Mouse (Mus musculus): Measurements from ENCODE around the gene Reg3g. TPM values are rescaled to one million over a fixed set of nuclear protein-coding genes. Genes with fewer than 3 reads are reported as not detected.

The Reg3g gene
- not detected in 2 replicates for polyA plus RNA-seq (2015; fragmentation: Nextera tagmentation; extraction: Ambion mirVana)

DNA sequence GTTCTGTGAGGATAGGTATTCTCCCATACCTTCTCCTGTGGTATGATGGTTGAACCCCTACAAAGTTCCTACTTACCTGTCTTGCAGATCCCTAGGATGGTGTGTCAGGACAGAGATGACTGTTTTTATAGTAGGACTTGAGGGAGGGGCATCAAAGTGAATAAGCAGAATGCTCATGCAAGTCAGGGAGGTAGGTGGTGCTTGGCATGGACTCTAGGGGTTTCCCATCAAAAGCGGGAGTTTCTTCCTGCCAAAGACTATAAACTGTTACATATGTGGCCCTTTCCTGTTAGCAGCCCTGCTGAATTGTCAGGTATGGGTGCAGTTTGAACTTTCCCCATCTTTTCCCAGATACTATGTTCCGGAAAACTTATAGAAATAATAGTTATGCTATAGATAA, at the start of gene Reg3g:
TSS of gene Reg3g (minus strand) at position 101 of the 400 bp plus-strand sequence.
- 93% methylated on average over 2 of the region's 2 CpGs for WGBS
- no peaks in the 10 kb centered on the region for H3K9me3 ChIP-seq (replicated peaks)

GRCm38 (mm10) chr6:78515777-78516446, 47.2 kb upstream of the Reg3g start:
- H3K27me3 ChIP-seq, result no peaks in the 10 kb centered on the region
- no peak overlapping the region for H3K27ac ChIP-seq
- ATAC-seq, result no peak
- WGBS, result 59% methylated on average over 3 of the region's 3 CpGs
- H3K4me2 ChIP-seq, result no peak overlapping the region
- no peak overlapping the region for H3K4me3 ChIP-seq
- no peaks in the 10 kb centered on the region for H3K36me3 ChIP-seq (ENCODE audit: poor library complexity, severe bottlenecking)
- no peak overlapping the region for H3K9ac ChIP-seq
- H3K9me3 ChIP-seq (replicated peaks), result no peaks in the 10 kb centered on the region
- no peaks in the 10 kb centered on the region for H3K4me1 ChIP-seq

More for the DNA sequence above, at the start of gene Reg3g:
- Histone ChIP-seq H3K4me3 (no peak within 1 kb of the TSS), H3K27me3 (no peaks in the 10 kb centered on the region), H3K27ac (no peak within 1 kb of the TSS), H3K4me1 (no peaks in the 10 kb centered on the region), H3K36me3 (ENCODE audit: poor library complexity, severe bottlenecking) (no peaks in the 10 kb centered on the region), H3K9ac (no peak within 1 kb of the TSS), H3K4me2 (no peak within 1 kb of the TSS)
- no peak for ATAC-seq

GRCm38 (mm10) chr6:78512833-78513232, 44.2 kb upstream of the Reg3g start:
- Histone ChIP-seq H3K9ac (no peak overlapping the region), H3K9me3 (replicated peaks) (no peaks in the 10 kb centered on the region), H3K4me2 (no peak overlapping the region), H3K4me3 (no peak overlapping the region), H3K27ac (no peak overlapping the region), H3K27me3 (no peaks in the 10 kb centered on the region), H3K36me3 (ENCODE audit: poor library complexity, severe bottlenecking) (no peaks in the 10 kb centered on the region), H3K4me1 (no peaks in the 10 kb centered on the region)
- ATAC-seq, result peak; percentile 82
- 3% methylated on average over 3 of the region's 3 CpGs for WGBS

GRCm38 (mm10) chr6:78510173-78510900, 41.7 kb upstream of the Reg3g start:
- Histone ChIP-seq H3K4me2 (no peak overlapping the region), H3K36me3 (ENCODE audit: poor library complexity, severe bottlenecking) (no peaks in the 10 kb centered on the region), H3K27me3 (no peaks in the 10 kb centered on the region), H3K4me1 (no peaks in the 10 kb centered on the region), H3K4me3 (no peak overlapping the region), H3K9me3 (replicated peaks) (no peaks in the 10 kb centered on the region), H3K27ac (no peak overlapping the region), H3K9ac (no peak overlapping the region)
- 47% methylated on average over 3 of the region's 3 CpGs for WGBS
- ATAC-seq, result peak; percentile 55; the same call in 1 of the 2 replicates

DNA sequence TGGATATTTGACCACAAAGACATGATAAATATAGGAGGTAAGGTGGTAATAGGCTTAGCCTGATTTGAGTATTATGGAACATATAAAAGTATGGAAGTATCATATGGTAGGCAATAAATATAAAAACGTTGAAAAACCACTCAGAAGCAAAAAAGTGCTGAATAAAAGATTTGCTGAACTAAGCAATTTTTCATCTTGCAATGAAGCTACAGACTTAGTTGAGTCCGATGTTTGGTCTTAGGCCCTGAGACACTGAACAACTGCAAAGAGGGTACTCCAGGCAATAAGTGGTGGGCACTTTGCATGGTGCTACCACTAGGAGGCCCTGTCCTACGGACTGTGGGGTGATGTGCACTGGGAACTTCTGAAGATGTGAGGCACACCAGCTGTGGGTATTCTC, 37.1 kb upstream of the Reg3g start:
- ATAC-seq, result no peak
- Histone ChIP-seq H3K4me2 (no peak overlapping the region), H3K4me3 (no peak overlapping the region), H3K9ac (no peak overlapping the region), H3K27me3 (no peaks in the 10 kb centered on the region), H3K4me1 (no peaks in the 10 kb centered on the region), H3K36me3 (ENCODE audit: poor library complexity, severe bottlenecking) (no peaks in the 10 kb centered on the region), H3K27ac (no peak overlapping the region), H3K9me3 (replicated peaks) (no peaks in the 10 kb centered on the region)
- 70% methylated on average over 3 of the region's 3 CpGs for WGBS

DNA sequence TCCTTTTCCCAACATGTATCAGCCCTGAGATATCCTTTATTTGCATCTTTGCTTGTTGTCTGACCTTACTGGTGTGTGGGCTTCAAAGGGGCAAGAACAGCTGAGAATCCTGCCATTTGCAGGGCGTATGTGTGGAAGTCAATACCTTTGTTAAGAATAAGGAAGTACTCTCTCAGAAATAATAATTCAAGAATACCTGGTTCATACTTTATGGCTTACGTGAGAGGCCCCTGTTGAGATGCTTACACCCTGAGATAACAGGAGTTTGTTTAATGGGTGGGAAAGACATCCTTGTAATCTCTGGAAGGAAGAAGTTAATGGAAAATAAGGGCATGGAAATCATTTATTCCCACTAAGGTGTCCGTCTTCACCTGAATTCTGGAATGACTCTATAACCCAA, 26.0 kb upstream of the Reg3g start:
- H3K4me1 ChIP-seq, result no peaks in the 10 kb centered on the region
- H3K9me3 ChIP-seq (replicated peaks), result no peaks in the 10 kb centered on the region
- H3K36me3 ChIP-seq (ENCODE audit: poor library complexity, severe bottlenecking), result no peaks in the 10 kb centered on the region
- H3K27me3 ChIP-seq, result no peaks in the 10 kb centered on the region
- WGBS, result 86% methylated on average over 3 of the region's 3 CpGs
- no peak overlapping the region for H3K27ac ChIP-seq
- ATAC-seq, result no peak
- H3K9ac ChIP-seq, result no peak overlapping the region
- no peak overlapping the region for H3K4me3 ChIP-seq
- no peak overlapping the region for H3K4me2 ChIP-seq

GRCm38 (mm10) chr6:78469287-78469686, 615 bp upstream of the Reg3g start:
- H3K4me1 ChIP-seq, result no peaks in the 10 kb centered on the region
- H3K9me3 ChIP-seq (replicated peaks), result no peaks in the 10 kb centered on the region
- no peaks in the 10 kb centered on the region for H3K27me3 ChIP-seq
- no peaks in the 10 kb centered on the region for H3K36me3 ChIP-seq (ENCODE audit: poor library complexity, severe bottlenecking)
- H3K9ac ChIP-seq, result no peak overlapping the region
- ATAC-seq, result no peak
- no peak overlapping the region for H3K4me3 ChIP-seq
- no peak overlapping the region for H3K27ac ChIP-seq
- 83% methylated on average over 3 of the region's 3 CpGs for WGBS
- H3K4me2 ChIP-seq, result no peak overlapping the region

- Histone ChIP-seq H3K4me3 (no peak overlapping the region), H3K9ac (no peak overlapping the region), H3K27ac (no peak overlapping the region), H3K4me2 (no peak overlapping the region), H3K27me3 (no peaks in the 10 kb centered on the region), H3K9me3 (replicated peaks) (no peaks in the 10 kb centered on the region), H3K4me1 (0 out of 2 replicates have a peak, but pooled peaks cover 8% of the 10 kb centered on the region), H3K36me3 (ENCODE audit: poor library complexity, severe bottlenecking) (no peaks in the 10 kb centered on the region)
- WGBS, result 90% methylated on average over 2 of the region's 2 CpGs
- ATAC-seq, result no peak
These were observed 5.4 kb downstream of the Reg3g start for GRCm38 (mm10) chr6:78463266-78463665.

- no peak for ATAC-seq
- Histone ChIP-seq H3K36me3 (ENCODE audit: poor library complexity, severe bottlenecking) (no peaks in the 10 kb centered on the region), H3K27me3 (no peaks in the 10 kb centered on the region), H3K9me3 (replicated peaks) (no peaks in the 10 kb centered on the region), H3K9ac (no peak overlapping the region), H3K27ac (no peak overlapping the region), H3K4me1 (0 out of 2 replicates have a peak, but pooled peaks cover 8% of the 10 kb centered on the region), H3K4me3 (no peak overlapping the region), H3K4me2 (no peak overlapping the region)
- 91% methylated on average over 2 of the region's 2 CpGs for WGBS
These were observed 6.3 kb downstream of the Reg3g start for GRCm38 (mm10) chr6:78462360-78462759.

GRCm38 (mm10) chr6:78460191-78460825, 8.4 kb downstream of the Reg3g start:
- 0 out of 2 replicates have a peak, but pooled peaks cover 8% of the 10 kb centered on the region for H3K4me1 ChIP-seq
- H3K4me3 ChIP-seq, result no peak overlapping the region
- H3K9me3 ChIP-seq (replicated peaks), result no peaks in the 10 kb centered on the region
- ATAC-seq, result peak; percentile 98
- H3K27ac ChIP-seq, result peak overlapping the region; percentile 44
- no peak overlapping the region for H3K4me2 ChIP-seq
- H3K27me3 ChIP-seq, result no peaks in the 10 kb centered on the region
- 29% methylated on average over 3 of the region's 3 CpGs for WGBS
- H3K36me3 ChIP-seq (ENCODE audit: poor library complexity, severe bottlenecking), result no peaks in the 10 kb centered on the region
- no peak overlapping the region for H3K9ac ChIP-seq

DNA sequence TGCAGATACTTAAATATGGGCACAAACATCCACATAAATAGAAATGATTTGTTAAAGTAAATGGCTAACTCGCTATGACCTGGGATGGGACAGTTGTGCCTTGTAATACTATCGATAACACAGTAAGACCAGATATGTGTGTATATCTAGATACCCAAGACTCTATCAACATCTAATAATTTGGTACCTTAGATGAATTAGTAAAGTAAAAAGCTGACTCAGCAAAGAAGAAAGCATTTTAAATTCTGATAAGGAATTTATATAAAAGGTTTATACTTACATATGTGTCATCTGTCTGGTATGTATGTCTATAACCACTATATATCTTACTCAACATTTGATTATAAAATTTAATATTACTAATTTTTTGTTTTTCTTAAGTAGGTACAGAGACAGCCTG, 15.9 kb downstream of the Reg3g start:
- Histone ChIP-seq H3K36me3 (ENCODE audit: poor library complexity, severe bottlenecking) (no peaks in the 10 kb centered on the region), H3K27me3 (no peaks in the 10 kb centered on the region), H3K4me1 (no peaks in the 10 kb centered on the region), H3K9me3 (replicated peaks) (no peaks in the 10 kb centered on the region), H3K4me3 (no peak overlapping the region), H3K27ac (no peak overlapping the region), H3K9ac (no peak overlapping the region), H3K4me2 (no peak overlapping the region)
- no peak for ATAC-seq
- WGBS, result 95% methylated on average over 2 of the region's 2 CpGs

DNA sequence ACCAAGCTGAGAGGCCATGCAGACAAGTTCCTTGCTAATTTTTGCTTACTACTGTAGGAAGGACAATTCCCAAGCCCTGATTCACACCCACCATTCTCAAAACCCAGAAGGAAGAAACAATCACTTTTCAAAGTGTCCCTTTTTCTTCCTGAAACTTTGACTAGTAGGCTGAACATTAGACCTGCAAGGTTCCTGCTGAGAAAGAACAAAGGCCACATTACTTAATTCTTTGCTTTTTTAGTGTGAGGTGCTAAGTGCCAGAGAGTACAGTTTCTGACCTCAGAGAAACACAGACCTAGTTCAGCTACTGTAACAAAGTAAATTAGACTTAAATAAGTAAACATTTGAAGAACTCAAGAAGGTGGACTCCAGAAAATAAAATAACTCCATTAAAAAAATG, 20.3 kb downstream of the Reg3g start:
- no peak overlapping the region for H3K9ac ChIP-seq
- no peak overlapping the region for H3K27ac ChIP-seq
- no peaks in the 10 kb centered on the region for H3K27me3 ChIP-seq
- H3K36me3 ChIP-seq (ENCODE audit: poor library complexity, severe bottlenecking), result no peaks in the 10 kb centered on the region
- H3K9me3 ChIP-seq (replicated peaks), result no peaks in the 10 kb centered on the region
- no peak for ATAC-seq
- no peak overlapping the region for H3K4me2 ChIP-seq
- H3K4me1 ChIP-seq, result no peaks in the 10 kb centered on the region
- H3K4me3 ChIP-seq, result no peak overlapping the region

All from forebrain, embryonic 13.5 days (tissue).